Mouse (Mus musculus): Measurements from ENCODE around the gene Kdm1b. TPM values are rescaled to one million over a fixed set of nuclear protein-coding genes. Genes with fewer than 3 reads are reported as not detected.

Gene Kdm1b
- total and polyA plus RNA-seq, 2 experiments from 2014 or later, result 5.7 to 5.9 TPM

- Histone ChIP-seq H3K27me3 (ENCODE audit: control insufficient read depth, insufficient read depth, low read length) (no peaks in the 10 kb centered on the region), H3K9me3 (replicated peaks; ENCODE audit: control insufficient read depth, low read length) (no peaks in the 10 kb centered on the region), H3K36me3 (replicated peaks; ENCODE audit: control insufficient read depth, insufficient read depth, low read length) (peaks cover 36% of the 10 kb centered on the region), H3K4me1 (ENCODE audit: control insufficient read depth, insufficient read depth) (no peaks in the 10 kb centered on the region), H3K9ac (replicated peaks; ENCODE audit: low read depth, low read length) (no peak overlapping the region), H3K4me2 (ENCODE audit: low read depth, low read length) (no peak overlapping the region), H3K27ac (ENCODE audit: low read depth) (no peak overlapping the region), H3K4me3 (ENCODE audit: low read depth, low read length) (no peak overlapping the region)
- WGBS, result 81% methylated on average over 15 of the region's 15 CpGs
- DNase-seq (ENCODE audit: low spot score) (no peak), ATAC-seq (ENCODE audit: insufficient read depth, low read depth) (no peak)
- TF ChIP-seq CTCF (IDR thresholded peaks at IDR 0.05; ENCODE audit: low read depth) (no peak), EP300 (IDR thresholded peaks at IDR 0.05; ENCODE audit: low read depth) (no peak)
These were observed 27.2 kb downstream of the Kdm1b start for GRCm38 (mm10) chr13:47070329-47071080.

GRCm38 (mm10) chr13:47071871-47072270, 28.6 kb downstream of the Kdm1b start:
- no peak overlapping the region for H3K4me2 ChIP-seq (ENCODE audit: low read depth, low read length)
- 89% methylated on average over 13 of the region's 13 CpGs for WGBS
- no peak overlapping the region for H3K9ac ChIP-seq (replicated peaks; ENCODE audit: low read depth, low read length)
- H3K27ac ChIP-seq (ENCODE audit: low read depth), result no peak overlapping the region
- no peaks in the 10 kb centered on the region for H3K9me3 ChIP-seq (replicated peaks; ENCODE audit: control insufficient read depth, low read length)
- no peaks in the 10 kb centered on the region for H3K4me1 ChIP-seq (ENCODE audit: control insufficient read depth, insufficient read depth)
- H3K36me3 ChIP-seq (replicated peaks; ENCODE audit: control insufficient read depth, insufficient read depth, low read length), result peaks cover 36% of the 10 kb centered on the region
- TF ChIP-seq CTCF (IDR thresholded peaks at IDR 0.05; ENCODE audit: low read depth) (no peak), EP300 (IDR thresholded peaks at IDR 0.05; ENCODE audit: low read depth) (no peak)
- no peaks in the 10 kb centered on the region for H3K27me3 ChIP-seq (ENCODE audit: control insufficient read depth, insufficient read depth, low read length)
- no peak for DNase-seq (ENCODE audit: low spot score)
- ATAC-seq (ENCODE audit: insufficient read depth, low read depth), result no peak
- H3K4me3 ChIP-seq (ENCODE audit: low read depth, low read length), result no peak overlapping the region

- Histone ChIP-seq H3K4me2 (ENCODE audit: low read depth, low read length) (no peak overlapping the region), H3K27ac (ENCODE audit: low read depth) (no peak overlapping the region), H3K27me3 (ENCODE audit: control insufficient read depth, insufficient read depth, low read length) (no peaks in the 10 kb centered on the region), H3K9me3 (replicated peaks; ENCODE audit: control insufficient read depth, low read length) (no peaks in the 10 kb centered on the region), H3K4me1 (ENCODE audit: control insufficient read depth, insufficient read depth) (no peaks in the 10 kb centered on the region), H3K36me3 (replicated peaks; ENCODE audit: control insufficient read depth, insufficient read depth, low read length) (peaks cover 36% of the 10 kb centered on the region), H3K4me3 (ENCODE audit: low read depth, low read length) (no peak overlapping the region), H3K9ac (replicated peaks; ENCODE audit: low read depth, low read length) (no peak overlapping the region)
- ATAC-seq (ENCODE audit: insufficient read depth, low read depth), result no peak
- WGBS, result 90% methylated on average over 5 of the region's 5 CpGs
- no peak for DNase-seq (ENCODE audit: low spot score)
- TF ChIP-seq CTCF (IDR thresholded peaks at IDR 0.05; ENCODE audit: low read depth) (no peak), EP300 (IDR thresholded peaks at IDR 0.05; ENCODE audit: low read depth) (no peak)
These were observed 29.2 kb downstream of the Kdm1b start for GRCm38 (mm10) chr13:47072484-47072883.

- Histone ChIP-seq H3K9ac (replicated peaks; ENCODE audit: low read depth, low read length) (no peak overlapping the region), H3K4me3 (ENCODE audit: low read depth, low read length) (no peak overlapping the region), H3K4me2 (ENCODE audit: low read depth, low read length) (no peak overlapping the region), H3K9me3 (replicated peaks; ENCODE audit: control insufficient read depth, low read length) (no peaks in the 10 kb centered on the region), H3K4me1 (ENCODE audit: control insufficient read depth, insufficient read depth) (no peaks in the 10 kb centered on the region), H3K36me3 (replicated peaks; ENCODE audit: control insufficient read depth, insufficient read depth, low read length) (peaks cover 45% of the 10 kb centered on the region), H3K27me3 (ENCODE audit: control insufficient read depth, insufficient read depth, low read length) (no peaks in the 10 kb centered on the region), H3K27ac (ENCODE audit: low read depth) (no peak overlapping the region)
- TF ChIP-seq CTCF (IDR thresholded peaks at IDR 0.05; ENCODE audit: low read depth), result no peak
- ATAC-seq (ENCODE audit: insufficient read depth, low read depth) (no peak), DNase-seq (ENCODE audit: low spot score) (no peak)
- 88% methylated on average over 5 of the region's 5 CpGs for WGBS
These were observed 32.9 kb downstream of the Kdm1b start for GRCm38 (mm10) chr13:47076156-47076555.

- no peaks in the 10 kb centered on the region for H3K4me1 ChIP-seq (ENCODE audit: control insufficient read depth, insufficient read depth)
- no peak for ATAC-seq (ENCODE audit: insufficient read depth, low read depth)
- TF ChIP-seq CTCF (IDR thresholded peaks at IDR 0.05; ENCODE audit: low read depth), result no peak
- no peak for TF ChIP-seq EP300 (IDR thresholded peaks at IDR 0.05; ENCODE audit: low read depth)
These were observed 34.1 kb downstream of the Kdm1b start for GRCm38 (mm10) chr13:47077367-47077766.

GRCm38 (mm10) chr13:47078799-47079198, 35.5 kb downstream of the Kdm1b start:
- peaks cover 40% of the 10 kb centered on the region for H3K36me3 ChIP-seq (replicated peaks; ENCODE audit: control insufficient read depth, insufficient read depth, low read length)
- TF ChIP-seq CTCF (IDR thresholded peaks at IDR 0.05; ENCODE audit: low read depth) (peak; percentile 25), EP300 (IDR thresholded peaks at IDR 0.05; ENCODE audit: low read depth) (no peak)
- no peak overlapping the region for H3K4me3 ChIP-seq (ENCODE audit: low read depth, low read length)
- WGBS, result 63% methylated on average over 5 of the region's 5 CpGs
- ATAC-seq (ENCODE audit: insufficient read depth, low read depth), result no peak
- no peak overlapping the region for H3K27ac ChIP-seq (ENCODE audit: low read depth)
- H3K4me2 ChIP-seq (ENCODE audit: low read depth, low read length), result no peak overlapping the region
- no peaks in the 10 kb centered on the region for H3K9me3 ChIP-seq (replicated peaks; ENCODE audit: control insufficient read depth, low read length)
- DNase-seq (ENCODE audit: low spot score), result no peak
- no peaks in the 10 kb centered on the region for H3K4me1 ChIP-seq (ENCODE audit: control insufficient read depth, insufficient read depth)
- H3K9ac ChIP-seq (replicated peaks; ENCODE audit: low read depth, low read length), result no peak overlapping the region
- H3K27me3 ChIP-seq (ENCODE audit: control insufficient read depth, insufficient read depth, low read length), result no peaks in the 10 kb centered on the region

More at GRCm38 (mm10) chr13:47077367-47077766, 34.1 kb downstream of the Kdm1b start:
- no peak for DNase-seq (ENCODE audit: low spot score)
- no peak overlapping the region for H3K27ac ChIP-seq (ENCODE audit: low read depth)
- H3K4me3 ChIP-seq (ENCODE audit: low read depth, low read length), result no peak overlapping the region
- H3K4me2 ChIP-seq (ENCODE audit: low read depth, low read length), result no peak overlapping the region
- H3K27me3 ChIP-seq (ENCODE audit: control insufficient read depth, insufficient read depth, low read length), result no peaks in the 10 kb centered on the region
- no peak overlapping the region for H3K9ac ChIP-seq (replicated peaks; ENCODE audit: low read depth, low read length)
- no peaks in the 10 kb centered on the region for H3K9me3 ChIP-seq (replicated peaks; ENCODE audit: control insufficient read depth, low read length)
- peaks cover 46% of the 10 kb centered on the region for H3K36me3 ChIP-seq (replicated peaks; ENCODE audit: control insufficient read depth, insufficient read depth, low read length)

Data from heart, postnatal 0 days (tissue).